ENCODE assay signal across 18 mouse cellular contexts in the genomic region with DNA sequence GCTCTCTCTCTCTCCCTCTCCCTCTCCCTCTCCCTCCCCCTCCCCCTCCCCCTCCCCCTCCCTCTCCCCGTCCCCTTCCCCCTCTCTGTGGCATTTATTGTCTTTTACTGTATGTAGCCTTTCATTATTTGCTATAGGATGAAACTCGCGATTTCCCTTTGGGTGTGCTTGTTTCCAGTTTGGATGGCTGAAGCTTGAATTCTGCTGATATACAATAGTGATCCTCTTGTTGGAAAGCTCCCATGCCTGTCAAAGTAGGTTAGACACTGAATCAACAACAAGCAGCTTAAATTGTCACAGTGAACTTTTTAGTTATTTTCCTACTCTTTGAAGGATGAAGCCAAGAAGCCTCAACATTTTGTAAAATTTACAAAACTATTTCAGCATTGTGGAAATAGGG.
"Had no signal": no experiment of that assay in that cellular context is flagged by ENCODE, and none has a peak within 500 bp of the region (broad histone marks: within the 10 kb centered on the region; RNA-seq: fewer than 3 reads in every experiment).

No protein-coding gene starts in this region.

- H3K9me3 ChIP-seq: liver, embryonic 12.5 days; neural tube, embryonic 13.5 days; neural tube, embryonic 15.5 days had no signal

- H3K9ac ChIP-seq: liver, embryonic 12.5 days; liver, embryonic 14.5 days; lung, embryonic 14.5 days; neural tube, embryonic 13.5 days; neural tube, embryonic 15.5 days had no signal

- H3K4me1 ChIP-seq: liver, embryonic 12.5 days; neural tube, embryonic 13.5 days; neural tube, embryonic 15.5 days had no signal

- H3K27me3 ChIP-seq: liver, embryonic 12.5 days; neural tube, embryonic 13.5 days; neural tube, embryonic 15.5 days had no signal

- H3K27ac ChIP-seq: liver, embryonic 12.5 days; liver, embryonic 14.5 days; midbrain, embryonic 10.5 days; neural tube, embryonic 13.5 days; neural tube, embryonic 15.5 days had no signal

- DNase-seq: lung, adult 18-20 months; lung, embryonic 14.5 days; lung, postnatal 10 days; lung, postnatal 4 days; retina, postnatal 1 day; right cerebral cortex, adult 18-20 months; right cerebral cortex, postnatal 25 days; right cerebral cortex, postnatal 4 days; spleen, adult 18-20 months; thymus, adult 18-20 months; thymus, postnatal 14 days; thymus, postnatal 36 days had no signal

- ATAC-seq: liver, embryonic 12.5 days had no signal

- H3K4me2 ChIP-seq: liver, embryonic 12.5 days; lung, embryonic 14.5 days; neural tube, embryonic 13.5 days; neural tube, embryonic 15.5 days had no signal

- H3K36me3 ChIP-seq: liver, embryonic 12.5 days; midbrain, embryonic 10.5 days; neural tube, embryonic 13.5 days; neural tube, embryonic 15.5 days had no signal

- H3K4me3 ChIP-seq: liver, embryonic 12.5 days; midbrain, embryonic 10.5 days; myocyte; neural tube, embryonic 13.5 days; neural tube, embryonic 15.5 days had no signal
